Mouse (Mus musculus) thymus, adult 2 months (tissue): ENCODE results near the gene Evi2.

Experiments used
- CTCF ChIP-seq: fragments of 200-500 bp; IDR thresholded peaks from 2 replicates; pipeline ENCODE4 v1.5.1; 2012; ENCODE audit warnings: mild to moderate bottlenecking, control low read depth, low read length, moderate library complexity, borderline replicate concordance; ENCODE audit not compliant: control insufficient read depth, poor library complexity, insufficient read depth; ENCODE audit errors: extremely low read depth
- POLR2A ChIP-seq: fragments of 200-500 bp; IDR thresholded peaks from 2 replicates; pipeline ENCODE4 v1.6.1; 2012; ENCODE audit warnings: mild to moderate bottlenecking, low read length, control low read depth, moderate library complexity; ENCODE audit not compliant: control insufficient read depth, poor library complexity, insufficient read depth; ENCODE audit errors: extremely low read depth

DNA sequence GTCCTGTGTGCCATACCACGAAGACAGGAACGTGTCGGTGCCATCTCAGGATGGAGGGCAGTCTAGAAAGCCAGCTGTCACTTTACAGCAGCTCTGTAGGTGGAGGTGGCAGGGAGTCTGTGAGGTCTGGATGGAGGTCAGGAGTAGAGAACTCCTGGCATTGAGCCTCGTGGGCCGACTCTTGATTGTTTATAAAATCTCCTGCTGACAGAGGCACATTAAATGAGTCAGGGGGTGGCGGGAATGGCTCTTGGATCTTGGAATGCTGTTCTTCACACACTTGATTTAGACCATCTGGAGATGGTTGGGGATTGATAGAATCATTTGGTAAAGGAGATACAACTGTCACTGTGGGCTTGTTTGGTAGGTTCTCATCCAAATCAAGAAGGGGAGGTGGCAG is 15.1 kb downstream of the Evi2 start:
- TF ChIP-seq POLR2A (no peak), CTCF (no peak)
